Mouse (Mus musculus) left cerebral cortex, postnatal 10 days (tissue): ENCODE measurements at regions not wholly inside any gene's neighbourhood (a gene's known extent, or its start where the extent isn't known, plus 50 kb on each side); places are given as distances from the start of the nearest gene placed in this dataset.

Experiments
- DNase-seq, 2 experiments: peaks; one replicate each; pipeline ENCODE4 v3.0.0; 2021 to 2022; ENCODE audit warnings: low spot score in 2 of 2, mixed read lengths in 1 of 2; ENCODE audit errors: extremely low spot score in 1 of 2
- intact Hi-C: fragments of 180-260 bp; cut with DNase I; formaldehyde crosslinking; loops from one replicate; pipeline ENCODE4 v1.15.1; 2025

DNA sequence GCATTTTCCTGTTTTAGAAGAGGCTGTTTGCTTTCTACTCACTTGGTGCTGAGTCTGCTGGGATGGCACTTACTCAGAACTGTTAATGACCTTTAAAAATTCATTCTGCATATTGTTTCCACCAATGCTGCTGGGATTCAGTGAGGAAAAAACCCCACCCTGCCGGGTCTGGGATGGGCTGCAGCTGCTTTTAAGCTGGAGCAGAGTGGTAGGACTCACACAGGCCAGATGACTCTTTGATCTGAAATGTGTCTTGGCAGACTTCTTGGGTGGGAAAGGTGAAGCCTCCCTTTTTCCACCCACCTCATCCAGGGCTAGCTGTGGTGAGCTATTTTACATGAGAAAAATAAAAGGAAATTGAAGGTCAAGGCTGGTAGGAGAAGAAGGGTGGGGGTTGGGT lies 56.4 kb upstream of the Ddhd1 start:
- no peak for DNase-seq
- intact Hi-C loops = no loop called here

DNA sequence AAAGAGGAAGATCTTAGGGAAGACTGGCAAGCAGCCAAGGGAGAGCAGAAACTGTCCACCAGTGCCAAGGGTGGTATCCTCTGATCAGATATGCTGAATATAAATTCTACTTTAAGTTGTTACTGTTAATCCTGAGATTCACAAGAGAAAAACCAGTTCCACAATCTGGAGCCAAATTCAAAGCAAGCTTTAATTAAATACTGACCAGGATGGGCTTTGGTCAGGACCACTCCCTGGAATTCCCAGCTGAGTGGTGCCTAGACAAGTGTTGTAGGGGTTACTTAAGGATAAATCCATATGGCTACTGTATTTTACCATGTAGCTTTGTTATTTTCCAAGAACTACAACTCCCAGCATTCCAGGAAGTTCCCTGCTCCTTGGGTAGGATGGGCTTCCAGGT lies 56.8 kb upstream of the Ddhd1 start:
- no peak for DNase-seq
- intact Hi-C loops = no loop called here

- intact Hi-C loops = no loop called here
- DNase-seq = no peak
These were observed 58.2 kb upstream of the Ddhd1 start for GRCm38 (mm10) chr14:45716100-45716499.

DNA sequence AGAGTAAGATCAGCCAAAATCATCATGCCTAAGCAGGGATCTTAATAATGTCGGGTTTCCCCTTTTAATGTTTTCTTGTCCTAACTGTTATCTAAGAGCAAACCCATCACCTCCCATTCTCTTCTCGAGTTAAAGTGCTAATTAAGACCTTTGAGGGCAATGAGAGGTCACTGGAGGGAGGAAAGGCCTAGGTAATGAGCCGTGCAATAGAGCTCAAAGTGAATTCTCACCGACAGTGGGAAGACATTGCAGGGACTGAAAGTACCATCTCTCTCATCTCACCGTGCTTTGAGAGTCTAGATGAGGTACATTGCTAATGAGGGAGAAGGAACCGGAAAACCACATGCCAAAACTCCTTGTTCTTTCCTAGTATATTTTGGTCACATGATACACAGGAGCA lies 64.9 kb upstream of the Ddhd1 start:
- intact Hi-C loops = no loop called here
- DNase-seq = no peak

- intact Hi-C loops = no loop called here
- no peak for DNase-seq
These were observed 66.4 kb upstream of the Ddhd1 start for GRCm38 (mm10) chr14:45724341-45724740.

DNA sequence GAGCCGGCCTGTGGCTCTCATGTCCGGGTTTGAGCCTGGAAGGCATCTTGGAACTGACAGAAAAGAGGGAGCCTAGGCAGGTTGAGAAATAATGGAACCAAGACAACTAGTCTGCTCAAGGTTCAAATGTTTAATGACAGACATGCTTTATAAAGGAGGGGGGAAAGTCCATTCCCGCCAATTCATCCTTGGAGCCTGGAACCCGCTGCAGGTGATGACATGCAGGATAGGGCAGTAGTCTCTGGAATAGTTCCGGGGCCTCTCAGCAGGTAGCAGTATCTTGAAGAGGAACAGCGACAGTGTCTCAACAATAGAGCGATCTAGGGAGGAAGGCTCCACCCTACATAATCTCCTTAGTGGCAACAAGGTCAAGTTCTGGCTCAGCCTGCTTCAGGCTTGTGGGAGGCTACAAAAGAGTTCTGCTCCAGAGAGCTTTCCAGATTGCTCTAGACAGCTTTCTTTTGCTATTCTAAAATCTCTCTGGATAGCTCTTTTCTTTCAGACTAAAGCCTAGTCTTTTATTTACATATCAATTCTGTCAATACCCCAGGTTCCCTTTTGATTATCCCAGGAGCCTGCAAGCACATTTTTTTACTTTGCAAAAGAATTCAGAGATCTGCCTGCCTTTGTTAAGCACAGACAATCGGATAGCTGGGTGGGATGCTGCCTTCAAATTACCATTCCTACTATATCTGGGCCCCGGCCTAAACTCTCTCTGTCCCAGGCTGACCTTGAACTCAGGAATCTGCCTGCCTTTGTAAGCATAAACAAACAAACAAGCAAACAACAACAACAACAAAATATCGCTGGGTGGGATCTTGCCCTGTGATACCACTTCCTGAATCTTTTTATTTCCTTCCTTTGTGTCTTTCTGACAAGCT lies 76.8 kb upstream of the Ddhd1 start:
- intact Hi-C loops = no loop called here
- no peak for DNase-seq

DNA sequence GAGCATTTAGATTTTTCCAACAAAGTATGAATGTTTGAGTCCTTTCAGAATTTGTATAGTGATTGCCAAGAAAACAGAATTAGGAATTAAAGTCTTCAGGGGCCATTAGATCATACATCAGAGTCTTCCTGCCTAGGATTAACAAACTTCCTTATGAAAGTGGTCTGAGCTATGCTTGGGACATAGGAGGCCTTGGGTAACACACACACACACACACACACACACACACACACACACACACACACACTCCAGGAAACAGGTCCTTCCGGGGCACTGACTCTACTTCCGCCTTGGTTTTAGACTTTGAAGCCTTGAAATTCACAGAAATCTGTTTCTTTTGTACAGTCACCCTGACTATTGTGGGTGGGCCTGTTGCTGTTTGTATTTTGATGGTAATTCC lies 80.0 kb upstream of the Ddhd1 start:
- intact Hi-C loops = no loop called here
- no peak for DNase-seq

GRCm38 (mm10) chr14:45739638-45740037 lies 81.7 kb upstream of the Ddhd1 start:
- intact Hi-C loops = no loop called here
- no peak for DNase-seq

- intact Hi-C loops = no loop called here
- no peak for DNase-seq
These were observed 82.7 kb upstream of the Ddhd1 start for GRCm38 (mm10) chr14:45740662-45741061.

- DNase-seq = no peak
- intact Hi-C loops = no loop called here
These were observed 88.2 kb upstream of the Ddhd1 start for GRCm38 (mm10) chr14:45746176-45746575.

GRCm38 (mm10) chr14:45757376-45757775 lies 99.4 kb upstream of the Ddhd1 start:
- DNase-seq = no peak
- intact Hi-C loops = no loop called here

GRCm38 (mm10) chr14:45760890-45761680 lies 103.1 kb upstream of the Ddhd1 start:
- no peak for DNase-seq
- intact Hi-C loops = loop anchor here (10.0 kb wide), 1 partner anchor 964 kb away; no protein-coding TSS in a partner anchor

DNA sequence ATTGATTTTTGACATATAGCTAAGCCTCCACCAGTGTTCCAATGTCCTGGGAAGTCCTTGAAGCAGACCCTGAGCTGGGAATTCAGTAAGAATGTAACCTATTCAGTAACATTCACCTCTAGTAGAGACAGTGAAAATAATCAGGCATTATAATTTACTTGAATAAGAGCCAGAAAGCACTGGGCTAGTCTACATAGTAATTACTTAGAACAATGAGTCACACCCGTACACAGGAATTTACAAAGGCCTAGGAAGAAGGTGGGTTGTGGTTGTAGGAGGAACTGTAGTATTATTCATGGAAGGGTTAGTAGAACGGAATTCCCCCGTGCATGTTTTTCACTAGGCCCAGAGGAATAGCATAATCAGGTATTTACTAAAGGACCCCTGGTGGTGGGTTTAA lies 106.3 kb upstream of the Ddhd1 start:
- no peak for DNase-seq
- intact Hi-C loops = loop anchor here (10.0 kb wide), 1 partner anchor 961 kb away; no protein-coding TSS in a partner anchor

DNA sequence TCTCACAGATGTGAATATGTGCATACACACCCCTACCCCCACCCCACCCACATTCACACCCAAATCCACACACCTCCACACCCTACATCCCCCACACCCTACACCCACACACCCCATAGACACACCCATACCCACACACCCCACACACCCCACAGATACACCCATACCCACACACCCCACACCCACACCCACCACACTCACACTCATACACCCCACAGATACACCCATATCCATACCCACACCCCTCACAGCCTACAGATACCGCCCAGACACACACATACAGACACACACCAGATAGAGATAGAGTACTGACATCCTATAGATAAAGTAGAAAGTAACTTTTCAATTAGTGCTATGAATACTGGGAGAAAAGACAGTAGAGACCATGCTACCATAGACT lies 108.6 kb upstream of the Ddhd1 start:
- intact Hi-C loops = loop anchor here (10.0 kb wide), 1 partner anchor 958 kb away; no protein-coding TSS in a partner anchor
- DNase-seq = no peak

- peak; percentile 50 to 72 for DNase-seq
- intact Hi-C loops = loop anchor here (5.0 to 10.0 kb wide), 3 partner anchors 208 to 448 kb away; partner anchors contain the start of gene Psmc6
These were observed 114.8 kb upstream of the Ddhd1 start for GRCm38 (mm10) chr14:45772665-45773277.

GRCm38 (mm10) chr14:45773326-45773725 lies 115.4 kb upstream of the Ddhd1 start:
- intact Hi-C loops = loop anchor here (5.0 to 10.0 kb wide), 3 partner anchors 209 to 449 kb away; partner anchors contain the start of gene Psmc6
- no peak for DNase-seq

- intact Hi-C loops = no loop called here
- no peak for DNase-seq
These were observed 123.9 kb upstream of the Ddhd1 start for GRCm38 (mm10) chr14:45781850-45782249.

- DNase-seq = no peak
- intact Hi-C loops = no loop called here
These were observed 137.0 kb upstream of the Ddhd1 start for GRCm38 (mm10) chr14:45794980-45795379.

DNA sequence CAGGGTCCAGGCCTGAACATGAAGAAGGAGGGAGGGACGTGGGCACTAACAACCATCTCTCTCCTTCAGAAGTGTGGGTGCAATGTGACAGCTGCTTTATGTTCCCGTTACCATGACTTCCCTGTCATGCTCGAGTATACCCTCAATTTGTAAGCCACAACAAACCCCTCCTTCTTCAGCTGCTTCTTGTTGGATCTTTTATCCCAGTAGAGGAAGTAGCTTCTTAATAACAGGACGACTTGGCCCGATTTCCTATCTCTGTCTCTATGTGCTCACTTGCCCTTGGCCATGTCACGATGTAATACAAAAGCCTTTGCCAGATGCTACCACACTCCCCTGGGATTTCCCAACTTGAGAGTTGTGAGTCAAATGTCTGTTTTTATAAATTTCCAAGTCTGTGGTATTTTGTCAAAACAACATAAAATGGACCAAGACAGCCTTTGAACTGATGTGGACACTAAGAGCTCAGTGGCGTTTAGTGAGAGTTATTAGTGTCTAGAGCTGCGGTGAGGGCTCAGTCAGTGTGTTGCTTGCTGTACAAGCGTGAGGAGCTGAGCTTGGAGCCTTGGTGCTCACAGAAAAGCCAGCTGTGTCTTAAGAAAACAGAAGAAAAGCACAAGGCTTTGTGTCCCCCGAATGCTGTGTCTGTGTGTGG lies 138.8 kb upstream of the Ddhd1 start:
- intact Hi-C loops = no loop called here
- no peak for DNase-seq
